Mouse (Mus musculus) c-Kit-positive CD71-negative TER-119-negative erythroid progenitor cells, embryonic 14.5 days (primary cell): ENCODE data around the gene Gm12695.

Source experiments
- DNase-seq: peaks from one replicate; pipeline ENCODE4 v3.0.0-alpha.2; 2013; ENCODE audit warnings: low read depth

Gm12695 gene

GRCm38 (mm10) chr4:96697511-96698217 is 87.3 kb downstream of the Gm12695 start:
- no peak for DNase-seq

- peak; percentile 56 for DNase-seq
Observed at GRCm38 (mm10) chr4:96696614-96697360, 88.2 kb downstream of the Gm12695 start.

GRCm38 (mm10) chr4:96687358-96687803 is 97.6 kb downstream of the Gm12695 start:
- no peak for DNase-seq

DNA sequence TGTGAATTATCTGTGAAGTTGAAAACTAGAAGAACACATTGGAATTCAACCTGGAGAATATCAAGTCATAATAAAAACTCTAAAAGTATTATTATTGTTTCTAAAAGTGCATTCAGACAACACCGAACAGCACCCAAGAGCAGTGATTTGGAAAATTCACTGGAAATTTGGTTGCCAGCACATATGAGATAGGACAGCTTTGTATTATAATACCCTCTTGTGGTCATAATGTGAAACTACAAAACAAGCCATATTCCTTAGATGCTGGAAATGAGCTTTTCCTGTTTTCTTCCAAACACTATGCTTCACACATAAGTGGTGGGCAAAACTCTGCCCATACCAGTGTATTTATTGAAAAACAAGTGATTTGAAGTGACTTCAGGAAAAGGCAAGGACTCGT is 101.5 kb downstream of the Gm12695 start:
- no peak for DNase-seq

DNA sequence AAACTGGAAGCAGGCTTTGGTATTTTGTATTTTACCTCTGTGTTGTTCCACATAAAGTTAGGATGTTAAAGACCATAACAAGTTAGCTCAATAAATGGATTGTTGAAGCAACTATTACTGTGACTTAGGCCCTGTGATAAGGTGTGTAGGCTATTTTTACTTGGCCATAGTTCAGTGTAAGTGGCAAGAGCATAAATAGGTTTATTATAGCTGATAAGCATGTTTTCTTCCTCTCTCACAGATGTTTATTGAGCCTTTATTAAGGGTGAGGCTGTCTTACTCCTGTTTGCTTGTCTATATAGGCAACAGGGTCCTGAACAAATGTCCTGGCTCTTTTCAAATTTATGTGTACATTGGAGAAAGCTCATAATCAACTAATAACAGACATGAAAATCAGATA is 104.0 kb downstream of the Gm12695 start:
- DNase-seq: no peak

GRCm38 (mm10) chr4:96680233-96680632 is 104.8 kb downstream of the Gm12695 start:
- no peak for DNase-seq
